Mouse (Mus musculus): Measurements from ENCODE around the gene Polr3c. TPM values are rescaled to one million over a fixed set of nuclear protein-coding genes. Genes with fewer than 3 reads are reported as not detected.

Polr3c gene
- polyA plus RNA-seq, 1 experiment from 2014 or later, result 38.1 TPM

GRCm38 (mm10) chr3:96678456-96678855 is 49.0 kb downstream of the Polr3c start:
- Histone ChIP-seq H3K9me3 (ENCODE audit: control insufficient read depth, low read length) (no peaks in the 10 kb centered on the region), H3K27me3 (ENCODE audit: control insufficient read depth, insufficient read depth, low read length) (no peaks in the 10 kb centered on the region), H3K27ac (ENCODE audit: low read depth, low read length) (no peak overlapping the region), H3K36me3 (ENCODE audit: control insufficient read depth, insufficient read depth, low read length) (no peaks in the 10 kb centered on the region), H3K9ac (ENCODE audit: low read depth, low read length) (no peak overlapping the region), H3K4me1 (replicated peaks; ENCODE audit: control insufficient read depth, insufficient read depth, low read length) (no peaks in the 10 kb centered on the region), H3K4me3 (ENCODE audit: low read depth, low read length) (no peak overlapping the region), H3K4me2 (replicated peaks; ENCODE audit: low read depth, low read length) (no peak overlapping the region)
- ATAC-seq (ENCODE audit: low FRiP score), result no peak
- DNase-seq (ENCODE audit: low spot score), result no peak
- WGBS, result 66% methylated on average over 7 of the region's 7 CpGs

DNA sequence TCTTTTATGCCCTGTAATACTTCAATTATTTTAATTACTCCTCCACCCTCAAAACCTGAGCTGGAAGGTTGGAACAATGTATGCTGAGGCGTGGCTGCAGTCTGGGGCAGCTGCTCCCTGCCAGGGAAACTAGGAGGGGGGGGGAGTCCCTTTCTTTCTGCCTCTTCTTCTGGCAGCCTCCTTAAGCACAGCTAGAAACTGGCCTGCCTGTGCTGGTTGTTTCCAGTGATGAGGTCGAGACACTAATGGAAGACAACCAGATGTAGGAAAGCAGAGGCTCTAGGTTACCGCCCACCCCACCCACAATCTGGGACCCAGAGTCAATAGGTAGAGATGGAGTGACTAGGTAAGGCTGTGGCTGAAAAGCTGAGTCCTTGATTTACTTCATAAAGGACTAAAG is 51.7 kb downstream of the Polr3c start:
- H3K9me3 ChIP-seq (ENCODE audit: control insufficient read depth, low read length), result no peaks in the 10 kb centered on the region
- DNase-seq (ENCODE audit: low spot score), result no peak

GRCm38 (mm10) chr3:96675171-96675570 is 52.3 kb downstream of the Polr3c start:
- H3K9me3 ChIP-seq (ENCODE audit: control insufficient read depth, low read length), result no peaks in the 10 kb centered on the region
- WGBS, result 86% methylated on average over 3 of the region's 3 CpGs
- no peak overlapping the region for H3K9ac ChIP-seq (ENCODE audit: low read depth, low read length)
- no peak overlapping the region for H3K27ac ChIP-seq (ENCODE audit: low read depth, low read length)
- no peaks in the 10 kb centered on the region for H3K36me3 ChIP-seq (ENCODE audit: control insufficient read depth, insufficient read depth, low read length)
- H3K4me3 ChIP-seq (ENCODE audit: low read depth, low read length), result no peak overlapping the region
- 0 out of 2 replicates have a peak, but pooled peaks cover 2% of the 10 kb centered on the region for H3K4me1 ChIP-seq (replicated peaks; ENCODE audit: control insufficient read depth, insufficient read depth, low read length)
- DNase-seq (ENCODE audit: low spot score) (no peak), ATAC-seq (ENCODE audit: low FRiP score) (no peak)
- H3K4me2 ChIP-seq (replicated peaks; ENCODE audit: low read depth, low read length), result no peak overlapping the region
- no peaks in the 10 kb centered on the region for H3K27me3 ChIP-seq (ENCODE audit: control insufficient read depth, insufficient read depth, low read length)

More for the DNA sequence above, 51.7 kb downstream of the Polr3c start:
- WGBS, result 36% methylated on average over 3 of the region's 3 CpGs
- Histone ChIP-seq H3K27me3 (ENCODE audit: control insufficient read depth, insufficient read depth, low read length) (no peaks in the 10 kb centered on the region), H3K4me3 (ENCODE audit: low read depth, low read length) (no peak overlapping the region), H3K4me1 (replicated peaks; ENCODE audit: control insufficient read depth, insufficient read depth, low read length) (no peaks in the 10 kb centered on the region), H3K36me3 (ENCODE audit: control insufficient read depth, insufficient read depth, low read length) (no peaks in the 10 kb centered on the region), H3K4me2 (replicated peaks; ENCODE audit: low read depth, low read length) (no peak overlapping the region), H3K27ac (ENCODE audit: low read depth, low read length) (no peak overlapping the region), H3K9ac (ENCODE audit: low read depth, low read length) (no peak overlapping the region)
- no peak for ATAC-seq (ENCODE audit: low FRiP score)

GRCm38 (mm10) chr3:96674442-96674841 is 53.0 kb downstream of the Polr3c start:
- WGBS, result 60% methylated on average over 8 of the region's 8 CpGs
- Histone ChIP-seq H3K9ac (ENCODE audit: low read depth, low read length) (no peak overlapping the region), H3K9me3 (ENCODE audit: control insufficient read depth, low read length) (no peaks in the 10 kb centered on the region), H3K4me3 (ENCODE audit: low read depth, low read length) (no peak overlapping the region), H3K27ac (ENCODE audit: low read depth, low read length) (no peak overlapping the region), H3K4me1 (replicated peaks; ENCODE audit: control insufficient read depth, insufficient read depth, low read length) (0 out of 2 replicates have a peak, but pooled peaks cover 2% of the 10 kb centered on the region), H3K4me2 (replicated peaks; ENCODE audit: low read depth, low read length) (no peak overlapping the region), H3K36me3 (ENCODE audit: control insufficient read depth, insufficient read depth, low read length) (no peaks in the 10 kb centered on the region), H3K27me3 (ENCODE audit: control insufficient read depth, insufficient read depth, low read length) (no peaks in the 10 kb centered on the region)
- ATAC-seq (ENCODE audit: low FRiP score), result no peak
- no peak for DNase-seq (ENCODE audit: low spot score)

GRCm38 (mm10) chr3:96673514-96673913 is 53.9 kb downstream of the Polr3c start:
- Histone ChIP-seq H3K9me3 (ENCODE audit: control insufficient read depth, low read length) (no peaks in the 10 kb centered on the region), H3K27ac (ENCODE audit: low read depth, low read length) (no peak overlapping the region), H3K9ac (ENCODE audit: low read depth, low read length) (no peak overlapping the region), H3K4me1 (replicated peaks; ENCODE audit: control insufficient read depth, insufficient read depth, low read length) (0 out of 2 replicates have a peak, but pooled peaks cover 2% of the 10 kb centered on the region), H3K4me3 (ENCODE audit: low read depth, low read length) (no peak overlapping the region), H3K4me2 (replicated peaks; ENCODE audit: low read depth, low read length) (no peak overlapping the region), H3K36me3 (ENCODE audit: control insufficient read depth, insufficient read depth, low read length) (no peaks in the 10 kb centered on the region), H3K27me3 (ENCODE audit: control insufficient read depth, insufficient read depth, low read length) (no peaks in the 10 kb centered on the region)
- DNase-seq (ENCODE audit: low spot score) (no peak), ATAC-seq (ENCODE audit: low FRiP score) (no peak)
- 82% methylated on average over 4 of the region's 4 CpGs for WGBS

DNA sequence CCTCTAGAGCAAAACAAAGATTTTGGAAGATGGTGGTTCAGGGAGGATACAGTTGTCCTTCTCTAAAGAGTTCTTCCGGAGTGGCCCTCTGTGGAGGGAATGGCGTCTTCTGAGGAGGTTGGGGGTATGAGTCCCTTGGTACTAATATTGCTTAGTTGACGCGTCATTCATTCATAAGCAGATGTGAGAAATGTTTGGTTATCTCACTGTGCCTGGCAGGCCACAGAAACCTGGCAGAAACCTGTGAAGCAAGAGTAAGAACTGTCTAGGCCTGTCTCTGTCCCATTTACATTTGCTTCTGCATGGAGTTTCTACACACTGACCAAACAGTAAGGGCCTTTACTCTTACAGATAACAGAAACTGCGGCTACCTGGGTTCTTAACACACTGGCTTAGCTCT is 55.9 kb downstream of the Polr3c start:
- Histone ChIP-seq H3K27me3 (ENCODE audit: control insufficient read depth, insufficient read depth, low read length) (no peaks in the 10 kb centered on the region), H3K9me3 (ENCODE audit: control insufficient read depth, low read length) (no peaks in the 10 kb centered on the region), H3K36me3 (ENCODE audit: control insufficient read depth, insufficient read depth, low read length) (no peaks in the 10 kb centered on the region), H3K9ac (ENCODE audit: low read depth, low read length) (no peak overlapping the region), H3K27ac (ENCODE audit: low read depth, low read length) (no peak overlapping the region), H3K4me1 (replicated peaks; ENCODE audit: control insufficient read depth, insufficient read depth, low read length) (0 out of 2 replicates have a peak, but pooled peaks cover 2% of the 10 kb centered on the region), H3K4me2 (replicated peaks; ENCODE audit: low read depth, low read length) (no peak overlapping the region), H3K4me3 (ENCODE audit: low read depth, low read length) (no peak overlapping the region)
- DNase-seq (ENCODE audit: low spot score) (no peak), ATAC-seq (ENCODE audit: low FRiP score) (no peak)
- 91% methylated on average over 5 of the region's 5 CpGs for WGBS

GRCm38 (mm10) chr3:96669727-96670468 is 57.5 kb downstream of the Polr3c start, which contains the start of gene Ankrd35:
Ankrd35 (plus strand) TSS chr3:96670131.
- Histone ChIP-seq H3K4me2 (replicated peaks; ENCODE audit: low read depth, low read length) (peak within 1 kb of the TSS; percentile 67), H3K27ac (ENCODE audit: low read depth, low read length) (no peak within 1 kb of the TSS), H3K27me3 (ENCODE audit: control insufficient read depth, insufficient read depth, low read length) (no peaks in the 10 kb centered on the region), H3K4me3 (ENCODE audit: low read depth, low read length) (peak within 1 kb of the TSS; percentile 27), H3K36me3 (ENCODE audit: control insufficient read depth, insufficient read depth, low read length) (no peaks in the 10 kb centered on the region), H3K9me3 (ENCODE audit: control insufficient read depth, low read length) (no peaks in the 10 kb centered on the region), H3K4me1 (replicated peaks; ENCODE audit: control insufficient read depth, insufficient read depth, low read length) (0 out of 2 replicates have a peak, but pooled peaks cover 2% of the 10 kb centered on the region), H3K9ac (ENCODE audit: low read depth, low read length) (0 out of 2 replicates have a peak within 1 kb of the TSS, but pooled peaks have one; percentile 23)
- ATAC-seq (ENCODE audit: low FRiP score) (peak; percentile 91), DNase-seq (ENCODE audit: low spot score) (peak; percentile 80)
- WGBS, result 6% methylated on average over 35 of the region's 35 CpGs

GRCm38 (mm10) chr3:96668424-96669067 is 58.9 kb downstream of the Polr3c start:
- Histone ChIP-seq H3K27ac (ENCODE audit: low read depth, low read length) (no peak overlapping the region), H3K9me3 (ENCODE audit: control insufficient read depth, low read length) (no peaks in the 10 kb centered on the region), H3K4me2 (replicated peaks; ENCODE audit: low read depth, low read length) (no peak overlapping the region), H3K4me1 (replicated peaks; ENCODE audit: control insufficient read depth, insufficient read depth, low read length) (peaks cover 2% of the 10 kb centered on the region; the same call in 1 of the 2 replicates), H3K9ac (ENCODE audit: low read depth, low read length) (no peak overlapping the region), H3K27me3 (ENCODE audit: control insufficient read depth, insufficient read depth, low read length) (no peaks in the 10 kb centered on the region), H3K4me3 (ENCODE audit: low read depth, low read length) (no peak overlapping the region), H3K36me3 (ENCODE audit: control insufficient read depth, insufficient read depth, low read length) (no peaks in the 10 kb centered on the region)
- WGBS, result 93% methylated on average over 5 of the region's 5 CpGs
- DNase-seq (ENCODE audit: low spot score) (no peak), ATAC-seq (ENCODE audit: low FRiP score) (no peak)

Measured in hindbrain, embryonic 11.5 days (tissue).